Mouse (Mus musculus) intestine, embryonic 14.5 days (tissue): Measurements from ENCODE around the gene Slc12a9. TPM values are rescaled to one million over a fixed set of nuclear protein-coding genes. Genes with fewer than 3 reads are reported as not detected.

Experiments
- ATAC-seq: fragments of 200-750 bp; cut with Nextera tagmentation; replicated peaks from 2 replicates; pipeline ENCODE4 v1.8.0; 2017; ENCODE audit warnings: low read depth, moderate number of reproducible peaks, moderate TSS enrichment, moderate library complexity; ENCODE audit not compliant: low FRiP score, low TSS enrichment
- DNase-seq: peaks from one replicate; pipeline ENCODE4 v3.0.0-alpha.2; 2018; ENCODE audit warnings: low spot score
- H3K27ac ChIP-seq: fragments of 300-500 bp; sonication (generic); 2 replicates; pipeline ENCODE4 v1.5.1; 2014; ENCODE audit warnings: low read depth, mild to moderate bottlenecking, control low read depth
- H3K27me3 ChIP-seq: fragments of 300-500 bp; sonication (generic); replicated peaks from 2 replicates; pipeline ENCODE4 v1.6.1; 2014; ENCODE audit warnings: low read length, control low read depth; ENCODE audit not compliant: control insufficient read depth, insufficient read depth
- H3K36me3 ChIP-seq: fragments of 300-500 bp; sonication (generic); 2 replicates; pipeline ENCODE4 v1.6.1; 2014; ENCODE audit warnings: low read length, control low read depth; ENCODE audit not compliant: control insufficient read depth, insufficient read depth
- H3K4me1 ChIP-seq: fragments of 300-500 bp; sonication (generic); replicated peaks from 2 replicates; pipeline ENCODE4 v1.6.1; 2014; ENCODE audit warnings: low read length, control low read depth, mixed read lengths; ENCODE audit not compliant: control insufficient read depth, insufficient read depth
- H3K4me2 ChIP-seq: fragments of 300-500 bp; sonication (generic); 2 replicates; pipeline ENCODE4 v1.6.1; 2014; ENCODE audit warnings: low read length
- H3K4me3 ChIP-seq: fragments of 300-500 bp; sonication (generic); 2 replicates; pipeline ENCODE4 v1.5.1; 2014; ENCODE audit warnings: low read depth, low read length, control low read depth, mixed read lengths
- H3K9ac ChIP-seq: fragments of 300-500 bp; sonication (generic); 2 replicates; pipeline ENCODE4 v1.6.1; 2014; ENCODE audit warnings: mild to moderate bottlenecking, low read length
- H3K9me3 ChIP-seq: fragments of 300-500 bp; sonication (generic); 2 replicates; pipeline ENCODE4 v1.6.1; 2016; ENCODE audit warnings: low read length, control low read depth; ENCODE audit not compliant: control insufficient read depth
- WGBS: fragments of 180-500 bp; shearing (Covaris S2); extraction: QIAGEN DNeasy Blood & Tissue Kit; methylation state at CpG from one replicate; pipeline ENCODE4 v1.1.7; 2014; 5-methylcytosine and 5-hydroxymethylcytosine counted together
- polyA plus RNA-seq: library from polyadenylated mRNA; unstranded; fragments of >200 nt; fragmentation: Nextera tagmentation; extraction: Ambion mirVana; gene quantifications from 2 replicates; pipeline ENCODE4 v1.2.1, GENCODE M21; 2014

The Slc12a9 gene
- polyA plus RNA-seq, 1 experiment from 2014 or later: 9.5 TPM

DNA sequence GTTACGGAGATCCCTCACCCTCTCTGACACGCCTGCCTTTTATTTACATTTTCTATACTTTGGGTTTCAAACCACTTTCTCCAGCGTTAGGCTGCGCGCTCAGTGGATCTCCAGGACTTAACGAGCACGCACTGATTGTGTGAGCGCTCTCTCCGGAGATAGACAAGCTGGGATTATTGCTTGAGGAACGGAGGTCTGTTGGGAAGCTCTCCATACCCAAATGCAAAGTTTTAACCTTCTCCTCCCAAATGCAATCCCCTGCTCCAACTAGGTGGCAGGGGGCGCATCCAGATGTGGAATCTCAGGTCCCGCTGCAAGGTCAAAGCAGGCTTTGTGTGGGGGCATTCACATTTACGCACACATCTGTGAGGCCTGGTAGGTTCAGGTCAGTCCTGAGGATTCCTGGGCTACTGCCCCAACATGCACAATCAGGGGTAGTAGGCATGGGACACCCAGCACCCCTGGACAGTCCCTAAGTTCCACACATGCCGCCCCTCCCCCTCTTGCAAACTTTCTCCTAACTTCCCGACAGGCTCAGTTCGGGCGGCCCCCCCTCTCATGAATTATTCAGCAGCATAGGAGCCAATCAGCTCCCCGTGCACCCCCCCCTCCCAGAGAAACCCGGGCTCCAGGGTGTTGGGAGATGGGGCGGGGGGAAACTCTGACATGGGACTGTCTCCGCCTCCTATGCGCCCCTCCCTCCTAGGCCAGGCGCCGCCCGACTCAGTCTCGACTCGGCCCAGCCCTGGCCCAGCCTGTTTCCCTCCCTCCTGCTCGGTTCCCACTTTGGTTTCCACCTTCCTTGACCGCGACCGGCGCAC, 16.2 kb upstream of the Slc12a9 start, which contains the start of gene Ephb4:
Gene Ephb4 (plus strand): TSS at position 726 of the 821 bp plus-strand sequence.
- Histone ChIP-seq H3K9me3 (no peaks in the 10 kb centered on the region), H3K4me2 (peak within 1 kb of the TSS; percentile 97), H3K9ac (peak within 1 kb of the TSS; percentile 92), H3K4me3 (peak within 1 kb of the TSS; percentile 88), H3K27me3 (no peaks in the 10 kb centered on the region), H3K36me3 (peaks cover 12% of the 10 kb centered on the region), H3K4me1 (peaks cover 23% of the 10 kb centered on the region), H3K27ac (peak within 1 kb of the TSS; percentile 91)
- peak; percentile 95 for ATAC-seq
- 1% methylated on average over 32 of the region's 32 CpGs for WGBS
- peak; percentile 96 for DNase-seq

- Histone ChIP-seq H3K4me1 (peaks cover 22% of the 10 kb centered on the region), H3K4me3 (peak overlapping the region; percentile 88), H3K9ac (peak overlapping the region; percentile 57), H3K27ac (peak overlapping the region; percentile 66), H3K27me3 (no peaks in the 10 kb centered on the region), H3K4me2 (peak overlapping the region; percentile 97), H3K9me3 (no peaks in the 10 kb centered on the region), H3K36me3 (peaks cover 3% of the 10 kb centered on the region)
- 2% methylated on average over 33 of the region's 33 CpGs for WGBS
- DNase-seq (peak; percentile 68), ATAC-seq (no peak; the same call in 1 of the 2 replicates)
These were observed 15.3 kb upstream of the Slc12a9 start for GRCm38 (mm10) chr5:137348482-137349383.

DNA sequence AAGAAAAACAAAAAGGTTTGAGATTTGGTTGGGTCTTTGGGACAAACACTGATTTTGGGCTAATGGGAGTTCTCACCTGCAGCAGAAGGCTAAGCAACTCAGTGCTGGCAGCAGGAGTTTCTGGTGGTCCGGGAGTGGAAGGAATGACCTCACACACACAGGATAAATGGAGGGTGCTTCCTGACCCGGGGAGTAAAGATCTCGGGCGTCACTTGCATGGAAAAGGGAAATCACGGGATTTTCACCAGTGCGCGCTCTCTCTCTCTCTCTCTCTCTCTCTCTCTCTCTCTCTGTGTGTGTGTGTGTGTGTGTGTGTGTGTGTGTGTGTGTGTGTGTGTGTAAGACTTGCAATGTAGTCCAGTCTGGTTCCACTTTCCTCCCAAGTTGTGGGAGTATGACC, 14.5 kb upstream of the Slc12a9 start:
- H3K27ac ChIP-seq: no peak overlapping the region
- ATAC-seq (no peak), DNase-seq (no peak)
- H3K4me2 ChIP-seq: peak overlapping the region; percentile 97
- 28% methylated on average over 7 of the region's 7 CpGs for WGBS
- no peaks in the 10 kb centered on the region for H3K36me3 ChIP-seq
- peaks cover 20% of the 10 kb centered on the region for H3K4me1 ChIP-seq
- H3K9ac ChIP-seq: no peak overlapping the region
- H3K9me3 ChIP-seq: no peaks in the 10 kb centered on the region
- no peaks in the 10 kb centered on the region for H3K27me3 ChIP-seq
- no peak overlapping the region for H3K4me3 ChIP-seq

DNA sequence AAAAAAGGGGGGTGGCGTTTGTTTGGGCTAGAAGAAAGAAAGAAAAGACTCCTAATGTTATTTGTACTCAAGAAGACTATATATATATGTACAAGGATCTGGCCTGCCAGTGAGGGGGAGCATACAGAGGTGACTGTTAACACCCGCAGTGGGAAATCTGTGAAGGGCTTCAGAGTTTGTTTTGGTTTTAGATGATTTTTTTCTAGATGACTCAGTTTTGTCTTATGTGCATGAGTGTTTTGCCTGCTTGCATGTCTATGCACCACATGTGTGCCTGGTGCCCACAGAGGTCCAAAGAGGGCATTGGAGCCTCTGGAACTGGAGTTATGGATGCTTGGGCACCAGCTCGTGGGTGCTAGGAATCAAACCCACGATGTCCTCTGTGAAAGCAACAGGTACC, 13.6 kb upstream of the Slc12a9 start:
- no peak overlapping the region for H3K4me2 ChIP-seq
- DNase-seq: no peak
- no peaks in the 10 kb centered on the region for H3K27me3 ChIP-seq
- 76% methylated on average over 4 of the region's 4 CpGs for WGBS
- peaks cover 12% of the 10 kb centered on the region for H3K4me1 ChIP-seq
- H3K36me3 ChIP-seq: no peaks in the 10 kb centered on the region
- no peak overlapping the region for H3K4me3 ChIP-seq
- no peak for ATAC-seq
- H3K27ac ChIP-seq: peak overlapping the region; percentile 70; the same call in 1 of the 2 replicates
- no peak overlapping the region for H3K9ac ChIP-seq
- H3K9me3 ChIP-seq: no peaks in the 10 kb centered on the region

GRCm38 (mm10) chr5:137346388-137346787, 13.0 kb upstream of the Slc12a9 start:
- peaks cover 12% of the 10 kb centered on the region for H3K4me1 ChIP-seq
- peak overlapping the region; percentile 36 for H3K4me2 ChIP-seq
- no peaks in the 10 kb centered on the region for H3K36me3 ChIP-seq
- WGBS: 44% methylated on average over 1 of the region's 1 CpGs
- peak overlapping the region; percentile 70; the same call in 1 of the 2 replicates for H3K27ac ChIP-seq
- H3K9me3 ChIP-seq: no peaks in the 10 kb centered on the region
- ATAC-seq (no peak), DNase-seq (no peak)
- no peak overlapping the region for H3K9ac ChIP-seq
- H3K4me3 ChIP-seq: peak overlapping the region; percentile 6; the same call in 1 of the 2 replicates
- no peaks in the 10 kb centered on the region for H3K27me3 ChIP-seq

DNA sequence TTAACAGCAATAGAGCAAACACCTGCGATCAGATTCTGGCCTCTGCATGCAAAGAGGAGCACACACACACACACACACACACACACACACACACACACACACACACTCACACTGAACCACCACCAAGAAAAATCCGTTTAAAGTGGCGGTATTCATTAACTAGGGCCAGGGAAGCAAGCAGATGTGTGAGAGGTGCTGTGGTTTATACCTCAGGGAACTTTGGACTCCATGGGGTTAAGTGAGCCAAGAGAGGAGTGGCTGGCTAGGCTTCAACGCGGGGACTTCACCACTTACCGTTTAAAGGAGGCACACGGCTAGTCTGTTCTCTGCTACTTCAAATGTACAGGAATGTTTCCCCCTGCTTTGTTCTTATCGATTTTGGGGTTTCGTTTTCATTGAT, 12.4 kb upstream of the Slc12a9 start:
- no peak overlapping the region for H3K9ac ChIP-seq
- peak overlapping the region; percentile 70; the same call in 1 of the 2 replicates for H3K27ac ChIP-seq
- peak overlapping the region; percentile 6; the same call in 1 of the 2 replicates for H3K4me3 ChIP-seq
- peaks cover 12% of the 10 kb centered on the region for H3K4me1 ChIP-seq
- no peaks in the 10 kb centered on the region for H3K9me3 ChIP-seq
- ATAC-seq: peak; percentile 42; the same call in 1 of the 2 replicates
- DNase-seq: no peak
- no peaks in the 10 kb centered on the region for H3K36me3 ChIP-seq
- 15% methylated on average over 9 of the region's 9 CpGs for WGBS
- H3K4me2 ChIP-seq: peak overlapping the region; percentile 36
- no peaks in the 10 kb centered on the region for H3K27me3 ChIP-seq

GRCm38 (mm10) chr5:137343869-137344268, 10.5 kb upstream of the Slc12a9 start:
- Histone ChIP-seq H3K27me3 (no peaks in the 10 kb centered on the region), H3K9ac (no peak overlapping the region), H3K4me3 (no peak overlapping the region), H3K36me3 (no peaks in the 10 kb centered on the region), H3K4me1 (peaks cover 19% of the 10 kb centered on the region), H3K27ac (no peak overlapping the region), H3K4me2 (no peak overlapping the region), H3K9me3 (no peaks in the 10 kb centered on the region)
- ATAC-seq: no peak
- DNase-seq: no peak

- DNase-seq (no peak), ATAC-seq (no peak)
- Histone ChIP-seq H3K4me1 (peaks cover 19% of the 10 kb centered on the region), H3K27me3 (no peaks in the 10 kb centered on the region), H3K4me2 (no peak overlapping the region), H3K36me3 (no peaks in the 10 kb centered on the region), H3K27ac (no peak overlapping the region), H3K4me3 (no peak overlapping the region), H3K9ac (no peak overlapping the region), H3K9me3 (no peaks in the 10 kb centered on the region)
- WGBS: 94% methylated on average over 5 of the region's 5 CpGs
These were observed 10.0 kb upstream of the Slc12a9 start for GRCm38 (mm10) chr5:137343412-137343811.
